Mouse (Mus musculus): ENCODE results near the gene Pde1a.

The Pde1a gene

DNA sequence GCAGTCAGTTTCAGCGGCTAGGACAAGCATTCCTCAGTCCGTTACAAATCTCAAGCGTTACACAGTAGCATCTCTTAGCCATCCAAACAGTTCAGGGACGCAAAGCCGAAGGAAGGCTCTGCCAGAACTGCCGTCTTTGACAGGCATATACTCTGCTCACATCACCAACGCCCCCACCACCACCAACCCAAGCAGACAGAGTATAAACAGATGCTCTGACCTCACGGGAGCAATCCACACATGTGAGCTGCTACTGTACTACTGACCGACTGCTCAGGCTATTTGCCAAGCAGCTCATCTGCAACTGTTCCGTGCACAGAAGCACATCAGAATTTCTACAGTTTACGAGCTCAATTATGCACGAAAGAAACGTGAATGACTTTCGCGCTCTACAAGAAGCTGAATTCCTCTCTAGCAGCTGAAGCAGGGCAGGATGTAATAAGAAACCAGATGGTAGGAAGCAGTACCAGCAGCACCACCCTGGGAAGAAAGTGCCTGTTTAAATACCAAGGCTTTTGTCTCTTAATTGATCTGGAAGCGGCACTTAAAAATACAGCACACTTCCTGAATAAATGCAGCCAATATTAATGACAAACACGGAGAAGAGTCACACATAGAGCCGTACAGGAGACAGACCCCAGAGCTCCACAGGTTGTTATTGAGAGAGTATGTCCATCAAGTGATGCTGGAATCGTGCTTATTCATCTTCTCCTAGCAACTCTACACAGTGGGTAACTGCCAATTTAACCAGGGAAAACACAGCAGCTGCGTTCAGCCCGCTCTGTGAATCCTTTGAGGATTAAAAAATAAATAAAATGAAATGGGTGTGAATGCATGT lies at the start of gene Pde1a:
Gene Pde1a (minus strand): TSS at position 598 of the 838 bp plus-strand sequence.
- DNase-seq, result no peak

DNA sequence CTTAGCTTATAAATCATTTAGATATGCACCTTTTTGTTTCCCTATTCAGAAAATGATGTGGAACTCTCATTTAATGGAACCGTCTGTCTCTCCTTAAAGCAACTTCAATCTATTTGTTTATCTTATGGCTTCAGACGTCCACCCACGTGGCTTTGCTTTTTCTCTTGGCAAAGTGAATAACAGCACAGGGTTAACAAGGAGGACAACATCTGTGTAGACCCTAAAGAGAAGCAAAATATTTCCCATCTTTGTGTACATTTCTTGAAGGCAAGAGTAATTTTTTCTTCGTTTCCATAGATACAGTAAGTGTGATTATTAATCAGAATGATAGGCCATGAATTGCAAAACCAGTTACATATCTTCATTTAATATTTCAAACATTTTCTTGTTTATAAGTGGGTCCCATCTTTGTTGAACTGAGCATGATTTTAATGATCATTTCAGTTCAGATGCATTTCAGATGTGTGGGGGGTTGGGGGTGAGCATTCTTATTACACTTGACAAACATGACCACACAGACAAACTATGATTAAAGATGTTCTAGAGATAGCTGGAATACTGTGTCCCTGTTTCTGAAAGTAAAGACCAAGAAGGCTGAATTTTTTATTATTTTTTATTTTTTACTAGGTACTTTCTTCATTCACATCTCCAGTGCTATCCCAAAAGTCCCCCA lies 49.5 kb upstream of the Pde1a start:
- DNase-seq, result no peak

DNA sequence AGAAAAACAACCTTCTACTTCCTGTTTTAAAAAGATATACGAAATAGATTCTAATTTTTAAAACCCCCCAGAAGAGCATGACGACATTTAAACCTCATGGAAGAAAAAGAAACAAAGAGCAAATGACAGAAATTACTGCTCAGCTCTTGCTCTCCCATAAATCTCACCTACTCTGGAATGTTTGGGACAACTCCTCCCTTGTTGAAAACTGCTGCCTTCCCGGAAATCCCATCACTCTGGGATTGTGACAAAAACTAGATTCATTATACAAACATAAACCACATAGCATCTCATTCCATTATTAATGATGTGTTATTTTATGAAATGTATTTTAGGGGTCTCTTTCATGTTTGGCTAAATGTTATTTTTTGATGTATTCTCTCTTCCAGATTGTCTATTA lies 48.9 kb upstream of the Pde1a start:
- no peak for DNase-seq

DNA sequence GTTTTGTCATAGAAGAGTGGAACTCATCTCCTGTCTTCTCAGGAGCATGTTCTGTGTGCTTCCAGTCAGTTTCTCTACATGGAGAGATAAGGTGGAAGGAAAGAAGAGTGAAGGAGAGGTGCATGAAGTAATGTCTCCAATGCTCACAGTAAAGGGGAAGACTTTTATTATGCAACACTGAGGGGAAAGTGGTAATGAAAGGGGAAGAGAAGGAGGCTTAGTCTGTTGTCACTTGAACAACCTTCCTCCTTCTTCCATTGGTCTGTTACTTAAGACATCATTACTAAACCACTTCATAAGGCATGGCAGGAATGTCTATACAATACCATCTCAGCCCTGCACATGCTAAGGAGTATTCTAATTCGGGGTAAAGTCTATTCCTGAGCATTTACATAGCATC lies 38.8 kb upstream of the Pde1a start:
- DNase-seq, result no peak

DNA sequence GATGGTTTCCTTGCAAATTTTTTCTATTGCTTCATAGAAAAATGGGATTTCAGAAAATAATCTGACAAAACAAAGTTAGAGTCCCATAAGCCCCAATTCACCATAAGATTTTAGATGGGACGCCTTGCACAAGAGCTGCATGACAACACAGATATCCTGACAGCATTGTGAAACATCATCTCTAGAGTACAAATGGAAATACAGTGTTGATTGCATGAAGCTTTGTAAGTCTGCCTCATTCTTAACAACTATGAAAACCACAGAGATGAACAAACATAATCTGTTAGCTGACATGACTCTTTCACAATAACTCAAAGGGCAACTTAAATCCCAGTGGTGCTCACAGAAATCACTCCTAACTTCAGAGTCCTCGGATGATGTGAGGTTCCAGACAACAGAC lies 29.5 kb upstream of the Pde1a start:
- DNase-seq, result no peak

DNA sequence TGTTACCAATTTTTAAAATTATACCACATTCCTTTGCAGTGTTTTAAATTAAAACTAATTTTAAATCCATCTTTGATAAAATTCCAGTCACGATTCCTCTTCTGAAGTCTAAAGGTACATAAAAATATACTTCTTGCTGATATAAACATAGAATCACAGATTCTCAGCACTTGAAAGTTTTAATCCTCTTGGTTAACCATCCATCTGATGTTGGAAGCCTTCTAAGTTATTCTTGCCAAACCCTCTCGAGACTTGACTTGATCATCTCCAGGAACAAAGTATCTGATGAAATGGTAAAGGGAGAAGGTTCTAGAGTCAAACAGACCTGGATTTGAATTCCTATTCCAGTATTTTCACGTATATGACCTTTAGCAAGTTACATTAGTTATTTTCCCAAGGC lies 28.9 kb upstream of the Pde1a start:
- no peak for DNase-seq

DNA sequence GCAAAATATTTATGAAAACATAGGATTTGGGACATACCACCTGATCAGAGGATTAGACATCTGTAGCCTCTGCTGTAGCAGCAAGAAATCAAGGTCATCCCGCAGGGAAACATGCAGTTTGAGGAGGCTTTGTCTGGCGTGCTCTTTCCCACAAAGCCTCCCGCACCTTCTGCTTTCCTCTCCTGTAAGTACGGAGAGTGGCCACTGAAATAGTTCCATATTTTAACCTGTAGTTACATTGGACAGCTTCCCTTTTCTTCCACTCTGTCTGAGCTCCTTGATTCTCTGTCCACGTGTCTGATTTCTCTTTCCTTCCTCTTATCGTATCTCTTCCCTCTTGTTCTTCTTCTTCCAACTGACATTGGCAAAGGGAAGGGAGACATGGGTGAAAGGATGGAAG lies 20.8 kb upstream of the Pde1a start:
- no peak for DNase-seq

DNA sequence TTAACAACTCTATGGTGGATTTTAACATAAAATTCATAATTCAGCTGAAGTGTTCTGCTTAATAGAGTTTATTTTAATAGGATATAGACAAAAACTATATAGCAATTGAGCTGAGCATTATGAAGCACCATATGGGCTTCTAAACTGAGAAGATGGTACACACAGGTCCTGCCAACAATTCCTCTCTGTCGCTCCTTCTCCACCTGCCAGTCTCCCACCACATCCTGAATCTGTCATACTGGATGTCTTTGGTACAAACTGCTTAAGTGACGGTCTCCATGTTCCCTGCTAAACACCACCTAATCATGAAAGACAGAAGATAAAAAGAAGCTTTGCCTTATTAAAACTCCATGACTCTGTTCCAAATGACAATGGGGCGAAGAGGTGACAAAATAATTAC lies 20.1 kb upstream of the Pde1a start:
- DNase-seq, result no peak

DNA sequence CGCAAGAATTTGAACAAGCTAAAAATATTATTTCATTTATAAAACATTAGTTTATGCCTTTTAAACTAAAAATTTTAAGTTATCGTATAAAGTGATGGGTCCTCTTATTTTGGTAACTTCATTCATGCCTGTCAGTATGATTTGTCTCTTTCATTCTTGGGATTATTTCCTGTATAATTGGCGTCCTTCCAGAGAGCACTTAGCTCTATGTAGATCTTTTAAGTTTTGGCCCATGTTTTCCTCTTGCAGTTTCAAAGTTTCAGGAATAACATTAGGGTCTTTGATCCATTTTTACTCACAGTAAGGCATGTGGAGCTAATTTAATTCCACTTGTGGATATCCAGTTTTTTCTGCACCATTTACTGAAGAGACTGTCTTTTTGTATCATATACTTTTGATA lies 5.8 kb upstream of the Pde1a start:
- DNase-seq, result no peak

DNA sequence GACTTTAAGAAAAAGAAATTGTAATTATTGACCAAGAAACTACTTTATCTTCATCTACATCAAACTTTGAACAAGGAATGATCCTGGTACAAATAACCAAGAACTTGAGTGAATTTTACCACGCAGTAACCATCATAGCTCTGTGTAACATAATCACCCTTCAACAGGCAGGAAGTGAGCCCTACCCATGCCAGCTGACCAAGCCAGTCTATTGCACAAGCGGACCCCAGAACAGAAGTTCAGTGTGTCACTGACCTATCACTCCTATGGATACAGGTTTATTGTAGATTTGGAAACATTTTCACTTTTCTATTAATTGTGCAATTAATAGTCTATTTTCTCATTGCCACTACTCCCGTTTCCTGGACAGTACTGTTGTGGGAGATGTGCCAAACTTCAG lies 3.4 kb upstream of the Pde1a start:
- no peak for DNase-seq

DNA sequence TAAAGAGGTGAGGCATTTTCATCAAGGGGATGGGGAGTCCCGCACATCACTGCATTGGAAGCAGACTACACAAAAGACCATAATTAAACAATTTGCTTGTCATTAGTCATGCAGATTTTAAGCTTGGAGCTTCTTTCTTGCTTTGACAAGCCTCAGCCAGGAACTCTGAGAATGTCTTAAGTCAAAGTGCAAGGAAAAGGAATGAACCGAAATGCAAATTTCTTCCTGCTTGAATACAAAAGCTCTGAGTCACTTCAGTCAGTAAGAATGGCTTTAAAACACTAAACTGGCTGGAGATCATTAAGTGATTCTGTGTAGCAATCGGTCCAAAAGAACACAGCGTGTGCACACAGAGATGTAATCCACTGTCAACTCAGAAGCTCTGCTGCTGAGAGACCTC lies 2.6 kb downstream of the Pde1a start:
- DNase-seq, result no peak

DNA sequence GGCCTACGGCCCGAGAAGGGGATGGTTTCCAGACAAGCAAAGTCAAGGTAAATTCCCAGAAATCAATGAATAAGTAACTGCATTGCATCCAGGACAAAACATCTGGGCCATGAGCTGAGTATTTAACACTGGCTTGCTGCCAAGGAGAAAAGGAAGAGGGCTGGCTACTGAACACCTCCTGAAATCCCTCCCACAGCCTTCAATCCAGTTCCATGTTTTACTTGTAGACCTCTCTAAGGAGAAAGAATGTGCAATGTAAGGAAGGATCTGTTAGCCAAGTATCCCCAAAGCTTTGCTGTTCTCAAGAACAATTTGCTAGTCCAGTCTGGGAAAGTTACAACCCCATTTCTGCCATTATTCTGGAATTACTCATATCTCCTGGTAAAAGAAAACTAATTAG lies 42.4 kb downstream of the Pde1a start:
- DNase-seq, result peak; percentile 14

DNA sequence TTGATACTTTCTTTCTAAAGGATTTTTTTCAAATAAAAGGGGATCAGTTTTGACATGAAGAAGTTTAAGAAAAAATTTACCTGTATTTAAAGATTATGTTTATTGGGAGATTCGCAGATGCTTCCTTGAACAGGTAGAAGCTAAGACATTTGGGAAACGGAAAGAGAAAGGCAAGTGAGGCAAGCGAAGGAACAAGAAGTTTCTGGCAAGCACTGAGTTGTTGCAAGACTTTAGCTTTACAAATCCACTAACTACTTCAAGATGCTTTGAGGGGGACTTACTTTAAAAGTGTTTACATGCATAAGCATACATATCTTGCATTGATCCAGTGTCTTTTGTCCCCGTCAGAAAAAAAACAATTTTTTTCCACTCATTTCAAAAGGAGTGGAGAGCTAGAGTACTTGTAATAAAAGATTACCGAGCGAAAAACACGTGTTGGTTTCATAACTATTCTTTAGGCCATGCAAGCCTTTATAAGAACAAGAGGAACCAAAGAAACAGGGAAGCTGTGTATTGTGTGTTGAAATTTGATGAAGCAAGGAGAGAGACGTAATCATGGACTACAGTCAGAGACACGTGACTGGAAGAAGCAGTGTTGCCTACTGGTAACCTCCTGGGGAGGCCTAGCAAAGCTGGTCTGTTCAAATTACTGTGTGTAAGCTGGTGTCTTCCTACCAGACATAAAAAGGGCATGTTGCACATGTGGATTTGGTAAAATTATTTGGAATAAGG lies 49.0 kb downstream of the Pde1a start:
- no peak for DNase-seq

DNA sequence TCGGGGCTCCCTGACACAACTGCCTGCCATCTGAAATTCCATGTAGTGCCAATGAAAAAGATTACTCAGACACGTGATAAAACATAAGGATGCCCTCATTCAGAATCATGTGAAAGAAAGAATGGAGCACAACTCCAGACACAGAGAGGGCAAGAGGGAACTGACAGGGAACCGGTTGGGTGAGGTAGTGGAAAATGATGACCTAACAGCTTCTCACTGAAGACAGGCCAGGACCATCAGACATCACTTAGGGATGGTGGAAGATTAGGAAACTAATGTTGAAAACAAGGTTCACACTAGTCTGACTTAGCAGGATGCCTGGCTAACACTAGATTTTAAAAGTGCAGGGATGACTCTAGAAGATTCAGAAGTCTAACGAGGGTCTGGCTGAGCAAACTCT lies 49.6 kb downstream of the Pde1a start:
- DNase-seq, result no peak

DNA sequence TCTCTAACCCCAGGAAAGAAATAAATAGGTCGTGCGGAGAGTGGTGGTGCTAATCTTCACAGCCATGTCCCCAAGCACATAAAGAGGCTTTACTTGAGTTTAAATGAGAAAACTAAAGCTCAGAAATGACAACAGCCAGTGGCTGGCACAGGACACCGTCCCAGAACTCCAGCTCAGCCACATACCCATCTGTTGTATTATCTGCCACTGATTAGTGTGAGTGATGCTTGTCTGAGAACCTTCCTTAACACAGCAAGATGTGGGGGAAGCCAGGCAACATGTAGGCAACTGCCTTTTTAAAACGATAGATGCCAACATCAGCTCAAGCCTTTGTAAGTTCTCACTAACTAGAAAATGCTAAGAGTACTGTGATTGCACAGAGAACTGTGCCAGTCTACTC lies 52.9 kb downstream of the Pde1a start:
- DNase-seq, result no peak

DNA sequence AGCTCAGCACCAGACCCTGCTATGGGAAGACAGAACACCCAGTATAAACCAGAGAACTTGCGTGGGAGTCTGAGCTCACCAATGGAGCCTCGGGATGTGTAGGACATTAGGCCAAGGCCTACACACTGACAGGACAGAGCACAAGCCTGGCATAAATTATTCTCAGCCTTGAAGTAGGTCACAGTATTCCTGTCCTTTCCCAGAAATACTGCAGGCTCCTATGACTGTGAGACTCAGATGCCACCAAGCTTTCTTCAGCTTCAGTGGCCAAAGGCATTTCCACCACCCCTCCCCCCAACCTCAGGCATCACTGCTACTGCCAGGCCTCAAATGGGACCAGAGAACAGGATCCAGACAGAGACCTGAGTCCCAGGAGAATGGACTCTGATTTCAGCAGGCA lies 54.7 kb downstream of the Pde1a start:
- no peak for DNase-seq

DNA sequence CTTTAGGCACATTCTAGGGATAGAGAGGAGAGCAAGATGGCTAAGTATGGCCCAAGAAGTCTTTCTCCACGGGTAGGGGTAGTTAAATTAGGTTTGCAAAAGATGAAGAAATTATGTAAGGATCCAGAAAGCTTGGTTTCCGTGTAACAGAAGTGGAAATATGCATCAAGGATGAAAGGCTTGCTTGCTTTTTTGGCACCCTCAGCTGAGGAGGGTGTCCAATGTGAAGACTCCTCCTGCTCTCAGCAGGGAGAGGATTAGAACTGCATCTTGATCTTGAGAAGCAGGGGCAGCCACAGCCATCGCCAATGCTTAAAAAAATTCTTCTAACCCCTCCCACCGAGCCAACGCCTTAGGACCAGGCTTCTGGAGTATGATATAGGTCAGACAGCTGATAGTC lies 55.2 kb downstream of the Pde1a start:
- DNase-seq, result no peak

DNA sequence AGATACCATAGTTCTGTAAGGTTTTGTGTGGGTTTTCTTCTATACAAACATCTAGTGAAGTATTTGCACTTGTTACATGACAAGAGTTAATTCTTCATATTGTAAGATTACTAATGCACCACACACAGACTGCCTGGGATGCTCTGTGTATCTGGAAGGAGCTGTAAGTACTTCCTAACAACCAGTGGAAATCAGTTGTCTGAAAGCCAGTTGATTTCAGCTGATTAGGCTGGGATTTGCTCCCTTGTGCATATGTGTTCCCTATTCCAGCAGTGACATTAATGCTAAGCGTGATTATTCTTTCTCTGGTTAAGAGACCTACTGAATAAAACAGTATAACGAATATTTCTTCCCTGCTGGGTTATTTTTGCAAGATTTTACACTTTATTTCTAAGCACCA lies 55.8 kb downstream of the Pde1a start:
- DNase-seq, result no peak

DNA sequence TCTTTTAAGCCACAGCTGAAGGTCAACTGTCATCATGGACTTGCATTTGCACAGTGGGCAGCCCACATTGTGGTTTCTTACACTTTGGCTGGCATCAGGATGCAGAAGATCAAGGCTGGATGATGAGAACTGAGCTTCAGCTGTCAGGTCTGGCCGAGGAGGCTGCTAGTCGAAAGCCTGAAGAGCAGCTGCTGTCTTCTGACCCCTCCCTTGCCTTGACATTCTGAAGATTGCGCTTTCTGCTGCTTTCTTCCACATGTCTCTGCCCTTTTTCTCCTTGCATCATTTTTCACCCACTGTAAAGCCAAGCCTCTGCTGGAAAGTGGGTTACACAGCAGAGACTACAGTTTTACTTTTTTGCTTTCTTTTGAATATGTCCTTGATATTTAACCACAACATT lies 59.5 kb downstream of the Pde1a start:
- DNase-seq, result no peak

DNA sequence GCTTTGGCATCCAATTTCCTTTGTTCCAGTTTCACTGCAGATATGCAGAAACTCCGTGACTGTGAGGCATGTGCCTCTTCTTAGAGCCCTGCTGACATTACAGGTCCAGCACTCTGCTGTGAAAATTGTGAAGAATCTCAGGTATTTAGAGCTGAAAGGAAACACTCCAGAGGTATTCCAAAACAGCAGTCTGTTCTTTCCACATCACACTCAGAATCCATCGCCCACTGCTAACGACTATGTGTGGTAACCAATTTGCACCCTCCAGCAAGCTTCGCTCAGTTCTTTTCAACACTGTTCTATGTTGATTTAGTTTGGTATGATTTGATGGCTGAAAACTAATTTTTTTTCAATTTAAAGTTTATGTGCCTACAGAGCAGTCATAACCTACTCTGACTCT lies 62.8 kb downstream of the Pde1a start:
- DNase-seq, result no peak

DNA sequence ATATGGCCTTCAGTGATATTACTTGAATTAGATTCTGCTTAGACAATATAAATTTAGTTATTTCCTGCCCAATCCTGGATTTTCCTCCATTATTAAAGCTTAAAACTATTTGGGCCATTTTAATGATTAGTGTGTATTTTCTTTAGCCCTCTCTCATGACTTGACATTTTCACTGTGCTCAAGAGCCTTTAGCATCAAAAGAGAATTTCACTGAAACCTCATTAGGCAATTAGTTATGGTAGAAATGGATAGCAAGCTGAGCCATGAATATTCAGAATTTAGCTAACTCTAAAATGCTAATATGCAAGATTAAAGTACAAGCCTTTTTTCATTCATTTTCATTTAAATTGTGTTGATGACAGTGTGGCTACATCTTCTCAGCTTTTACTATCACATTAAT lies 73.2 kb downstream of the Pde1a start:
- DNase-seq, result no peak

DNA sequence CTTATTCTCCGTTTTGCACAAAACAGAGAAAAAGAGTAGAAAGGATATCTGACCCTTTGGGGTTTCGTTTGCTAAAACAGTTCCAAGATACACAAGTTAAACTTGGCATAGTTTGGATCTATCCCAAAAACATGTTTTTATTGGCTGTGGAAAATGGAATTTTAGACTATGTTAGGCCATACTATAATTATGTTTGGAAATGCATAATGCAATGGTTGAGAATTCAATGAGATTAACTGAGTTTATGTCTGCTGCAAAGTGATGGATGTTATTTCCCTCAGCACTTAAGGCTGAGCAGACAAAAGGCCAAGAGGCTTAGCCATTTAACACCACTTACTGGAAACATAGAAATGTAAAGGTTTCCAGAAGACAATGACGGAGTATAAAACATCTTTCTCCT lies 75.2 kb downstream of the Pde1a start:
- DNase-seq, result no peak

DNA sequence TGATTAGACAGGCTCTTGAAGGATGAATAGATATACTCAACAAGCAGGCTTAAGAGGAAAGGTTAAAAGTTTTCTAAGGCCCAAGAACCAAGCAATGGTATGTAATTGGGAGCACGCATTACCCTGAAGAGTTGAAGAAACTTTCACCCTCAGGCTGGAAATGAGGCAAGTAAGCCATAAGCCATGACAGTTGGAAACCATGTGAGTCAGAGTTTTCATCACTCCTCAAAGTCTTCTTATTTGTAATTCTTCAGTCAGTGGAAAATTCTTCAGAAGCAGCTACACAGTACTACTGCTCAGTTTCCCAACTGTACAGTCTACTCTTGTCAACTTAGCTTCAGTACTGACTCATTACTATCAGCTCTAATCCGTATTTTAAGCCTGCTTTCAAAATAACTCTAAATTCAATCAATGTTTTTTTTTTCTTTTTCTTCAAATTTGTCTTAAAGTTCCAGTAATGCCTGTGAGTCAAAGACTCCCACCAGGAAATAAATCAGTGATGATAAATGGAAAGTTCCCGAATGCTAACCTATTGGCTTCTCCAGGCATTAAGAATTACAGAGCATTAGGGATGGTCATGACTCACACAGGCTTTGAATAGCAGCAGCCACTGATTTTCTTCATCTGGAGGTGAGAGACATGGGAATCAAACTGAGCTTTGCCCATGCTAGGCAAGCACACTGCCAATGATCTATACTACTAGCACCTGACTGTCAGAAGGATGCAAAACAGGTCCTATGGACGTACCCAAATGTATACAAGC lies 82.3 kb downstream of the Pde1a start:
- no peak for DNase-seq
